Mouse (Mus musculus) liver, adult 2 months (tissue): ENCODE results near the gene Krcc1. TPM values are rescaled to one million over a fixed set of nuclear protein-coding genes. Genes with fewer than 3 reads are reported as not detected.
"Not testable (repeated sequence)": the region's sequence is repeated elsewhere in the genome, so short reads cannot be mapped to it uniquely, and the experiment has no call there.

Experiments
- DNase-seq: peaks from one replicate; pipeline ENCODE4 v3.0.0-alpha.2; 2011; ENCODE audit warnings: low read depth, low spot score; ENCODE audit errors: extremely low read depth
- H3K27ac ChIP-seq: fragments of 200-500 bp; replicated peaks from 2 replicates; pipeline ENCODE4 v1.5.1; 2012; ENCODE audit warnings: low read depth, mild to moderate bottlenecking, control low read depth, inconsistent platforms, low read length; ENCODE audit not compliant: insufficient read depth
- H3K27me3 ChIP-seq: fragments of 200-500 bp; 2 replicates; pipeline ENCODE4 v1.6.1; 2012; ENCODE audit warnings: mild to moderate bottlenecking, moderate library complexity, low read length, inconsistent platforms; ENCODE audit not compliant: control insufficient read depth, insufficient read depth
- H3K36me3 ChIP-seq: fragments of 200-500 bp; 2 replicates; pipeline ENCODE4 v1.6.1; 2012; ENCODE audit warnings: low read length, inconsistent platforms; ENCODE audit not compliant: control insufficient read depth, insufficient read depth
- H3K4me1 ChIP-seq: fragments of 200-500 bp; 2 replicates; pipeline ENCODE4 v1.6.1; 2011; ENCODE audit warnings: low read length; ENCODE audit not compliant: control insufficient read depth, insufficient read depth
- H3K4me3 ChIP-seq: fragments of 200-500 bp; 2 replicates; pipeline ENCODE4 v1.5.1; 2011; ENCODE audit warnings: low read depth, mild to moderate bottlenecking, control low read depth, low read length, moderate library complexity; ENCODE audit not compliant: insufficient read depth
- H3K79me2 ChIP-seq: fragments of 200-500 bp; 2 replicates; pipeline ENCODE4 v1.6.1; 2012; ENCODE audit warnings: inconsistent platforms, mild to moderate bottlenecking, low read length, moderate library complexity; ENCODE audit not compliant: control insufficient read depth, insufficient read depth
- H3K9ac ChIP-seq: fragments of 200-500 bp; 2 replicates; pipeline ENCODE4 v1.6.1; 2012; ENCODE audit warnings: low read depth, mild to moderate bottlenecking, control low read depth, inconsistent platforms, low read length
- CTCF ChIP-seq: fragments of 200-500 bp; IDR thresholded peaks from 2 replicates; pipeline ENCODE4 v1.5.1; 2011; ENCODE audit warnings: low read depth, low read length, control low read depth
- POLR2A ChIP-seq: fragments of 200-500 bp; IDR thresholded peaks from 2 replicates; pipeline ENCODE4 v1.6.1; 2011; ENCODE audit warnings: low read length, control low read depth; ENCODE audit not compliant: insufficient read depth; ENCODE audit errors: extremely low read depth
- WGBS: fragments of 180-500 bp; shearing (Covaris S2); methylation state at CpG from one replicate; pipeline ENCODE4 v1.1.7; 2018; 5-methylcytosine and 5-hydroxymethylcytosine counted together
- polyA plus RNA-seq: library from polyadenylated mRNA; depleted of rRNA; stranded (reverse); fragments of >200 nt; gene quantifications from 2 replicates; pipeline ENCODE4 v1.2.3, GENCODE M21; 2012
- total RNA-seq: library from RNA; depleted of rRNA; stranded (reverse); fragments of >200 nt; gene quantifications from 2 replicates; pipeline ENCODE4 v1.2.3, GENCODE M21; 2014

The Krcc1 gene
- total and polyA plus RNA-seq, 2 experiments: 9.0 to 56.6 TPM

DNA sequence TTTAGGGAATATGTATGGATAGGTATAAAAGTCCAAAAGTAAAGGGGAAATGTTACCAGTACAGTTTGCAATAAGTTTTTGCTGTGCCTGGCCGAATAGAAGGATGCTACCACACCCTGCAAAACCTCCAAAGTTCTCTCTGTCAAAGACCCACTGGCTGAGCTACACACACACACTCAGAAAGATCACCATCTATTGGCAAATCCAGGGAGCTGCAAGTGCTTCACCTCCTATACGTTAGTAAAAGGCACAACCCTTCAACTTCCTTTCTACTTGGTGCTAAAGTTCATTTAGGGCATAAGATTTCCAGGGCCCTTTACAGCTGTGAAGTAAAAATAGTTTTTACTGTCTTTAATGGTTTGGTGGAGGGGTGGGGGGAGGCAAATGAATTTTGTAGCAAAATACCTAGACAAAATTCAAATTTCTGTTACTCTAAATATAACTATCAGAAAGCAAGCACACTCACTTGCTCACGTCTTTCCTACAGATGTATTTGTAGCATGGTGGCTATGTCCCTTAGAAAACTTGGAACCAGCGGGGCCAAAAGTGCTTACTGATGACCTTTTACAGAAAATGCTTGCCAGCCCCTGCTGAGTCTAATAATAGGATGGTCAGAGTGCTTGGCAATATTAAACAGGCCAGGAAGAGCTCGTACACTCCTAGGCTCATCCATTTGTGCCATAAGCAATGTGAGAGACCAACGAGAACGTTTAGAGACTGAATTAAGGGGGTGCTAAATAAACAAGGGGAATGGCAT is 2.4 kb upstream of the Krcc1 start:
- Histone ChIP-seq H3K79me2 (peaks cover 8% of the 10 kb centered on the region; the same call in 1 of the 2 replicates), H3K9ac (no peak overlapping the region; the same call in 1 of the 2 replicates), H3K36me3 (no peaks in the 10 kb centered on the region), H3K4me1 (peaks cover 13% of the 10 kb centered on the region), H3K4me3 (no peak overlapping the region), H3K27ac (no peak overlapping the region), H3K27me3 (no peaks in the 10 kb centered on the region)
- peak; percentile 56 for DNase-seq
- WGBS: 24% methylated on average over 7 of the region's 7 CpGs
- TF ChIP-seq POLR2A (no peak), CTCF (peak; percentile 21; the same call in 1 of the 2 replicates)

DNA sequence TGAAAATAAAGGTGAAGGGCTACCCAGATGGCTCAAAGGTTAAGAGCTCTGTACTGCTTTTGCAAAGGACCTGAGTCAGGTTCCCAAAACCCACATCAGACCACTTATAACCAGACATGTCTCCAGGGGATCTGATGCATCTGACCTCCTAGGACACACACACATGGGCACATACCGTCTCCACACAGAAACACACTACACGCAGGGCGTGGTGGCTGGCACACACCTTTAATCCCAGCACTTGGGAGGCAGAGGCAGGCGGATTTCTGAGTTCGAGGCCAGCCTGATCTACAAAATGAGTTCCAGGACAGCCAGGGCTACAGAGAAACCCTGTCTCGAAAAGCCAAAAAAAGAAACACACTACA is 1.8 kb upstream of the Krcc1 start:
- H3K9ac ChIP-seq, H3K4me3 ChIP-seq, H3K27ac ChIP-seq, H3K79me2 ChIP-seq, H3K27me3 ChIP-seq, H3K36me3 ChIP-seq, DNase-seq: not testable (repeated sequence)
- peaks cover 13% of the 10 kb centered on the region for H3K4me1 ChIP-seq
- 88% methylated on average over 6 of the region's 6 CpGs for WGBS

DNA sequence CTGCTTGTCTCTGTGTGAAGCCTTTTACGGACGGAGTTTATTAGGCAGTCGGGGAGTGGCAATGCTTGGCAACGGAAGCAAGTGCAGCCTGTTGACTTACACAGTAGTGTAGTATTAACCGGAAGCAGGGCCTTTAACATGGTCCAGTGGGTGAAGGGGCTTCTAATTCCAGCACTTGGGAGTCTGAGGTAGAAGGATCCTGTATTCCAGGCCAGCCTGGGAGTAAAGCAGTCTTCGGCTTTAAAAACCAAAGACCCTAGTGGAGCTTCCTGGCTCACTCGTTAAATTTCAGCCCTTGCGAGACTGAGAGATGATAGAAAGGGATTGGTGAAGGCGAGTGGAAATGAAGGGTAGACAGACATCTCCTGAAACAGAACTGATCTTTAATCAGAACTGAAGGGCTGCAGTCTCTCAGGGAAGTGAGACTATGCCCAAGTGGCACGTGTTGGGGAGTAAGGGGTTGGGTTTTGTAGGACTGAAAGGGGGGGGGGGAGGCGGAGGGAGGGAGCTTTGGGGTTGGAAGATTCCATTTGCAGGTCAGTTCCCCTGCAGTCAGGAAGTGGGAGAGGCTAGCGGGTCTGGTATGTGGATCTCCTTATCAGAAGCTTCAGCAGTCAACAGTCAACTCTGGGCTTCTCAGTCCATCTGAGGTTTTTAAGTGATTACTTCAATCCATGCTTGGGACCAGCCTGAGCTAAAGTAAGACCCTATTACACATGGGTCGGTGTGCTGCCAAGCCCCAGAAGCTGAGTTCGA is 998 bp upstream of the Krcc1 start:
- WGBS: 5% methylated on average over 14 of the region's 14 CpGs
- H3K9ac ChIP-seq: peak overlapping the region; percentile 68
- H3K4me3 ChIP-seq: peak overlapping the region; percentile 50
- TF ChIP-seq POLR2A: peak; percentile 31; the same call in 1 of the 2 replicates
- no peak for TF ChIP-seq CTCF
- H3K27ac ChIP-seq: peak overlapping the region; percentile 91
- H3K27me3 ChIP-seq: no peaks in the 10 kb centered on the region
- peaks cover 8% of the 10 kb centered on the region; the same call in 1 of the 2 replicates for H3K79me2 ChIP-seq
- peak; percentile 87 for DNase-seq
- H3K4me1 ChIP-seq: peaks cover 13% of the 10 kb centered on the region
- H3K36me3 ChIP-seq: no peaks in the 10 kb centered on the region

DNA sequence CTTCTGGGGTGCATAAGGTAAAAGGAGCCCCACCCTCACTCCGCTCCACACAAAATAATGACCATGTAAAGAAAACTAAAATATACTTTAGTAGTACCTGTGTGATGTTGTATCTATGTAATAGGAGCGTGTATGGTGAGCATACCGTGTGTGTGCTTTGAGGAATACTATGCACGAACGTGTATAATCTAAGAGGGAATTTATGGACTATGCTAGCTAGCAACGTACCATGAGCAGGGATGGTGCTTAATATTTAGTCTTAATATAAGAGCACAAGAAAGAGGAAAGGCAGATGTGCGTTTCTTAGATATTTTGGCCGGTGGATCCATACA is 454 bp upstream of the Krcc1 start:
- Histone ChIP-seq H3K27me3 (no peaks in the 10 kb centered on the region), H3K36me3 (no peaks in the 10 kb centered on the region), H3K4me3 (peak overlapping the region; percentile 50), H3K9ac (peak overlapping the region; percentile 68), H3K4me1 (peaks cover 13% of the 10 kb centered on the region), H3K27ac (peak overlapping the region; percentile 89), H3K79me2 (peaks cover 8% of the 10 kb centered on the region; the same call in 1 of the 2 replicates)
- TF ChIP-seq POLR2A (no peak), CTCF (no peak)
- DNase-seq: no peak
- 3% methylated on average over 8 of the region's 8 CpGs for WGBS

DNA sequence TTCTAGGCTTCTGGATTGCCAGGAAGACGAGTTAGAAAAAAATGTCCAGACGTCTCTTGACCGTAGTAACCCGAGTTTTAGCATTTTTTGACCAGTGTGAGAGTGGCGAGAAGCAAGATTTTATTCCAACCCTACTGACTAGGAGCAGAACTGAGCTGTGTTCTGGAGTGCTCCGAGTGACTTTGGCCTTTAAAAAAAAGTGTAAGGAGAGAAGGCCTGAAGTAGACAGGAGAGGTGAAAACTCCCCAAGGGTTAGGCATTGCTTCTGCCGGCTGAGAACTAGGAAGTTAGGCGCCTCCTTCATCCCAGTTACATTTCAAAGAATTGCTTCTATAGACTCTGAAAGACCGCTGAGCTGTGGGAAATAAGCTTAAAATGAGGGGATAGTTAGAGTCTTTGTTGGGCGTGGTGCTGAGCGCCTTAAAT is 852 bp downstream of the Krcc1 start:
- Histone ChIP-seq H3K9ac (peak overlapping the region; percentile 97), H3K79me2 (peaks cover 8% of the 10 kb centered on the region; the same call in 1 of the 2 replicates), H3K4me3 (peak overlapping the region; percentile 93), H3K4me1 (peaks cover 13% of the 10 kb centered on the region), H3K27me3 (no peaks in the 10 kb centered on the region), H3K27ac (peak overlapping the region; percentile 94), H3K36me3 (no peaks in the 10 kb centered on the region; the same call in 1 of the 2 replicates)
- TF ChIP-seq POLR2A (no peak), CTCF (no peak)
- DNase-seq: peak; percentile 46
- 2% methylated on average over 11 of the region's 11 CpGs for WGBS
